Mouse (Mus musculus) stomach, embryonic 15.5 days (tissue): ENCODE results near the gene Ago3. TPM values are rescaled to one million over a fixed set of nuclear protein-coding genes. Genes with fewer than 3 reads are reported as not detected.
A peak's percentile ranks its signal among the peaks of the same experiment; 100 is the strongest.

ENCODE experiments used
- ATAC-seq: fragments of 200-750 bp; cut with Nextera tagmentation; 2 replicates; pipeline ENCODE4 v1.8.0; 2017; ENCODE audit warnings: low read depth, moderate number of reproducible peaks, moderate TSS enrichment; ENCODE audit not compliant: insufficient read depth, low FRiP score
- H3K27ac ChIP-seq: fragments of 300-500 bp; sonication (generic); 2 replicates; pipeline ENCODE4 v1.5.1; 2015; ENCODE audit warnings: mild to moderate bottlenecking, inconsistent platforms
- H3K27me3 ChIP-seq: fragments of 300-500 bp; sonication (generic); replicated peaks from 2 replicates; pipeline ENCODE4 v1.6.1; 2015; ENCODE audit warnings: inconsistent platforms
- H3K36me3 ChIP-seq: fragments of 300-500 bp; sonication (generic); 2 replicates; pipeline ENCODE4 v1.6.1; 2015; ENCODE audit warnings: inconsistent platforms
- H3K4me1 ChIP-seq: fragments of 300-500 bp; sonication (generic); 2 replicates; pipeline ENCODE4 v1.6.1; 2015; ENCODE audit warnings: inconsistent platforms
- H3K4me2 ChIP-seq: fragments of 300-500 bp; sonication (generic); 2 replicates; pipeline ENCODE4 v1.6.1; 2015; ENCODE audit warnings: mild to moderate bottlenecking, inconsistent platforms
- H3K4me3 ChIP-seq: fragments of 300-500 bp; sonication (generic); replicated peaks from 2 replicates; pipeline ENCODE4 v1.5.1; 2015; ENCODE audit warnings: inconsistent platforms
- H3K9ac ChIP-seq: fragments of 300-500 bp; sonication (generic); 2 replicates; pipeline ENCODE4 v1.6.1; 2015; ENCODE audit warnings: inconsistent platforms
- H3K9me3 ChIP-seq: fragments of 300-500 bp; sonication (generic); 2 replicates; pipeline ENCODE4 v1.6.1; 2016; ENCODE audit warnings: inconsistent platforms
- WGBS: fragments of 180-500 bp; shearing (Covaris S2); methylation state at CpG from one replicate; pipeline ENCODE4 v1.1.7; 2015; 5-methylcytosine and 5-hydroxymethylcytosine counted together
- polyA plus RNA-seq: library from polyadenylated mRNA; unstranded; fragments of >200 nt; fragmentation: Nextera tagmentation; extraction: Ambion mirVana; gene quantifications from 2 replicates; pipeline ENCODE4 v1.2.1, GENCODE M21; 2015

Ago3 gene
- polyA plus RNA-seq, 1 experiment from 2014 or later: 13.9 TPM

GRCm38 (mm10) chr4:126306827-126307226 is 122.5 kb downstream of the Ago3 start:
- 16% methylated on average over 2 of the region's 2 CpGs for whole genome bisulfite sequencing
- no peak overlapping the region for H3K4me2 ChIP-seq
- H3K9ac ChIP-seq: no peak overlapping the region
- ATAC-seq: no peak
- H3K27me3 ChIP-seq: peaks cover 6% of the 10 kb centered on the region; the same call in 1 of the 2 replicates
- peaks cover 3% of the 10 kb centered on the region; the same call in 1 of the 2 replicates for H3K4me1 ChIP-seq
- no peaks in the 10 kb centered on the region for H3K9me3 ChIP-seq
- H3K27ac ChIP-seq: no peak overlapping the region
- no peak overlapping the region for H3K4me3 ChIP-seq
- H3K36me3 ChIP-seq: no peaks in the 10 kb centered on the region

GRCm38 (mm10) chr4:126306058-126306457 is 123.3 kb downstream of the Ago3 start:
- Histone ChIP-seq H3K27ac (no peak overlapping the region), H3K9ac (no peak overlapping the region), H3K27me3 (peaks cover 14% of the 10 kb centered on the region), H3K36me3 (no peaks in the 10 kb centered on the region), H3K9me3 (no peaks in the 10 kb centered on the region), H3K4me1 (peaks cover 11% of the 10 kb centered on the region), H3K4me2 (no peak overlapping the region), H3K4me3 (no peak overlapping the region)
- WGBS: 87% methylated on average over 6 of the region's 6 CpGs
- no peak for ATAC-seq

GRCm38 (mm10) chr4:126305428-126305827 is 123.9 kb downstream of the Ago3 start:
- H3K9me3 ChIP-seq: no peaks in the 10 kb centered on the region
- ATAC-seq: no peak
- H3K27ac ChIP-seq: no peak overlapping the region
- H3K4me3 ChIP-seq: no peak overlapping the region
- WGBS: 89% methylated on average over 1 of the region's 1 CpGs
- peaks cover 18% of the 10 kb centered on the region for H3K27me3 ChIP-seq
- no peak overlapping the region for H3K4me2 ChIP-seq
- H3K4me1 ChIP-seq: peaks cover 17% of the 10 kb centered on the region
- no peak overlapping the region for H3K9ac ChIP-seq
- H3K36me3 ChIP-seq: no peaks in the 10 kb centered on the region

GRCm38 (mm10) chr4:126303877-126304276 is 125.5 kb downstream of the Ago3 start:
- WGBS: 63% methylated on average over 4 of the region's 4 CpGs
- Histone ChIP-seq H3K9ac (no peak overlapping the region), H3K4me2 (no peak overlapping the region), H3K4me3 (no peak overlapping the region), H3K27ac (no peak overlapping the region), H3K4me1 (peaks cover 20% of the 10 kb centered on the region), H3K27me3 (peaks cover 24% of the 10 kb centered on the region), H3K9me3 (no peaks in the 10 kb centered on the region), H3K36me3 (no peaks in the 10 kb centered on the region)
- ATAC-seq: no peak

GRCm38 (mm10) chr4:126301584-126302309 is 127.6 kb downstream of the Ago3 start:
- no peak overlapping the region for H3K27ac ChIP-seq
- no peak for ATAC-seq
- WGBS: 18% methylated on average over 27 of the region's 27 CpGs
- H3K9ac ChIP-seq: no peak overlapping the region
- H3K9me3 ChIP-seq: no peaks in the 10 kb centered on the region
- H3K4me3 ChIP-seq: peak overlapping the region; percentile 35
- H3K4me1 ChIP-seq: peaks cover 29% of the 10 kb centered on the region
- H3K36me3 ChIP-seq: no peaks in the 10 kb centered on the region
- H3K4me2 ChIP-seq: peak overlapping the region; percentile 68
- H3K27me3 ChIP-seq: peaks cover 41% of the 10 kb centered on the region

- H3K27me3 ChIP-seq: peaks cover 41% of the 10 kb centered on the region
- WGBS: 2% methylated on average over 50 of the region's 50 CpGs
These were observed 128.3 kb downstream of the Ago3 start for GRCm38 (mm10) chr4:126300916-126301583.

GRCm38 (mm10) chr4:126296617-126297101 is 132.7 kb downstream of the Ago3 start:
- WGBS: 2% methylated on average over 34 of the region's 34 CpGs
- Histone ChIP-seq H3K36me3 (no peaks in the 10 kb centered on the region), H3K4me2 (peak overlapping the region; percentile 64), H3K27me3 (peaks cover 42% of the 10 kb centered on the region), H3K9ac (no peak overlapping the region), H3K4me3 (peak overlapping the region; percentile 28), H3K9me3 (no peaks in the 10 kb centered on the region), H3K4me1 (peaks cover 29% of the 10 kb centered on the region), H3K27ac (peak overlapping the region; percentile 26)
- peak; percentile 52 for ATAC-seq

More at GRCm38 (mm10) chr4:126300916-126301583, 128.3 kb downstream of the Ago3 start:
- H3K4me3 ChIP-seq: peak overlapping the region; percentile 35
- no peaks in the 10 kb centered on the region for H3K36me3 ChIP-seq
- peak overlapping the region; percentile 68 for H3K4me2 ChIP-seq
- H3K27ac ChIP-seq: no peak overlapping the region
- no peak overlapping the region for H3K9ac ChIP-seq
- peak; percentile 15; the same call in 1 of the 2 replicates for ATAC-seq
- H3K4me1 ChIP-seq: peaks cover 34% of the 10 kb centered on the region
- H3K9me3 ChIP-seq: no peaks in the 10 kb centered on the region

- 46% methylated on average over 4 of the region's 4 CpGs for WGBS
- no peak overlapping the region for H3K27ac ChIP-seq
- H3K4me3 ChIP-seq: no peak overlapping the region
- H3K9ac ChIP-seq: no peak overlapping the region
- peak overlapping the region; percentile 64; the same call in 1 of the 2 replicates for H3K4me2 ChIP-seq
- peaks cover 35% of the 10 kb centered on the region for H3K27me3 ChIP-seq
- peaks cover 22% of the 10 kb centered on the region for H3K4me1 ChIP-seq
- no peaks in the 10 kb centered on the region for H3K9me3 ChIP-seq
- no peak for ATAC-seq
- no peaks in the 10 kb centered on the region for H3K36me3 ChIP-seq
These were observed 133.4 kb downstream of the Ago3 start for GRCm38 (mm10) chr4:126295937-126296336.

GRCm38 (mm10) chr4:126295152-126295551 is 134.2 kb downstream of the Ago3 start:
- H3K9me3 ChIP-seq: no peaks in the 10 kb centered on the region
- H3K9ac ChIP-seq: no peak overlapping the region
- H3K27me3 ChIP-seq: peaks cover 29% of the 10 kb centered on the region
- peaks cover 14% of the 10 kb centered on the region for H3K4me1 ChIP-seq
- no peak overlapping the region for H3K4me2 ChIP-seq
- no peaks in the 10 kb centered on the region for H3K36me3 ChIP-seq
- no peak for ATAC-seq
- 72% methylated on average over 6 of the region's 6 CpGs for WGBS
- H3K4me3 ChIP-seq: no peak overlapping the region
- H3K27ac ChIP-seq: no peak overlapping the region

- H3K4me1 ChIP-seq: peaks cover 10% of the 10 kb centered on the region
- no peak for ATAC-seq
- H3K27ac ChIP-seq: no peak overlapping the region
- H3K9ac ChIP-seq: no peak overlapping the region
- H3K4me2 ChIP-seq: no peak overlapping the region
- no peaks in the 10 kb centered on the region for H3K36me3 ChIP-seq
- H3K27me3 ChIP-seq: peaks cover 30% of the 10 kb centered on the region
- H3K4me3 ChIP-seq: no peak overlapping the region
- WGBS: 19% methylated on average over 13 of the region's 13 CpGs
- H3K9me3 ChIP-seq: no peaks in the 10 kb centered on the region
These were observed 138.2 kb downstream of the Ago3 start for GRCm38 (mm10) chr4:126291196-126291595.

- no peak overlapping the region for H3K9ac ChIP-seq
- H3K27me3 ChIP-seq: peaks cover 34% of the 10 kb centered on the region
- H3K4me3 ChIP-seq: no peak overlapping the region
- peaks cover 12% of the 10 kb centered on the region for H3K4me1 ChIP-seq
- ATAC-seq: no peak
- WGBS: 85% methylated on average over 8 of the region's 8 CpGs
- H3K9me3 ChIP-seq: no peaks in the 10 kb centered on the region
- no peak overlapping the region for H3K27ac ChIP-seq
- H3K36me3 ChIP-seq: no peaks in the 10 kb centered on the region
- no peak overlapping the region for H3K4me2 ChIP-seq
These were observed 139.0 kb downstream of the Ago3 start for GRCm38 (mm10) chr4:126290314-126290713.

- no peaks in the 10 kb centered on the region for H3K36me3 ChIP-seq
- peak; percentile 15; the same call in 1 of the 2 replicates for ATAC-seq
- peak overlapping the region; percentile 59 for H3K27ac ChIP-seq
- no peak overlapping the region for H3K9ac ChIP-seq
- WGBS: 27% methylated on average over 17 of the region's 17 CpGs
- H3K9me3 ChIP-seq: no peaks in the 10 kb centered on the region
- peak overlapping the region; percentile 84 for H3K4me2 ChIP-seq
- peak overlapping the region; percentile 17; the same call in 1 of the 2 replicates for H3K4me3 ChIP-seq
- H3K4me1 ChIP-seq: peaks cover 12% of the 10 kb centered on the region
- H3K27me3 ChIP-seq: peaks cover 33% of the 10 kb centered on the region
These were observed 141.2 kb downstream of the Ago3 start for GRCm38 (mm10) chr4:126288085-126288666.
